Mouse (Mus musculus): Measurements from ENCODE around the gene Fam160b1.

Fam160b1 gene

GRCm38 (mm10) chr19:57417800-57418580, 57.5 kb downstream of the Fam160b1 start:
- DNase-seq (ENCODE audit: low spot score in 2 of 2), result no peak

- DNase-seq (ENCODE audit: low spot score in 2 of 2), result no peak
These were observed 62.9 kb downstream of the Fam160b1 start for GRCm38 (mm10) chr19:57423402-57423801.

- no peak for DNase-seq (ENCODE audit: low spot score in 2 of 2)
These were observed 64.8 kb downstream of the Fam160b1 start for GRCm38 (mm10) chr19:57425296-57425695.

GRCm38 (mm10) chr19:57426841-57427240, 66.4 kb downstream of the Fam160b1 start:
- no peak for DNase-seq (ENCODE audit: low spot score in 2 of 2)

- no peak for DNase-seq (ENCODE audit: low spot score in 2 of 2)
These were observed 67.4 kb downstream of the Fam160b1 start for GRCm38 (mm10) chr19:57427756-57428438.

GRCm38 (mm10) chr19:57428641-57429040, 68.2 kb downstream of the Fam160b1 start:
- DNase-seq (ENCODE audit: low spot score in 2 of 2), result no peak

GRCm38 (mm10) chr19:57429926-57430325, 69.4 kb downstream of the Fam160b1 start:
- DNase-seq (ENCODE audit: low spot score in 2 of 2), result no peak

- no peak for DNase-seq (ENCODE audit: low spot score in 2 of 2)
These were observed 71.0 kb downstream of the Fam160b1 start for GRCm38 (mm10) chr19:57431476-57431875.

- DNase-seq (ENCODE audit: low spot score in 2 of 2), result no peak
These were observed 73.5 kb downstream of the Fam160b1 start for GRCm38 (mm10) chr19:57434024-57434423.

GRCm38 (mm10) chr19:57436586-57437021, 76.1 kb downstream of the Fam160b1 start:
- no peak for DNase-seq (ENCODE audit: low spot score in 2 of 2)

- DNase-seq (ENCODE audit: low spot score in 2 of 2), result no peak
These were observed 76.6 kb downstream of the Fam160b1 start for GRCm38 (mm10) chr19:57437042-57437441.

All from spleen, postnatal 14 days (tissue).